Comparison of ENCODE assay signal across 8 mouse cellular contexts in genomic region chr1:55052355-55052953, GRCm38 (mm10). TPM values are rescaled to one million over a fixed set of nuclear protein-coding genes. Genes with fewer than 3 reads are reported as not detected.
DNase-seq lines count a peak whose midpoint lies in the region; ATAC-seq lines count a peak whose summit lies in the region.

Coq10b (plus strand) TSS chr1:55052770.

- under 1% methylated on average over 46 of the region's 46 CpGs for WGBS in forebrain, embryonic 14.5 days
- under 1% methylated on average over 46 of the region's 46 CpGs for whole genome bisulfite sequencing in neural tube, embryonic 15.5 days

- H3K27me3 ChIP-seq in forebrain, embryonic 14.5 days (replicated peaks; ENCODE audit: control insufficient read depth, insufficient read depth, low read length): no peaks in the 10 kb centered on the region
- H3K27me3 ChIP-seq in neural tube, embryonic 15.5 days (replicated peaks): no peaks in the 10 kb centered on the region

- H3K4me2 ChIP-seq in forebrain, embryonic 14.5 days (ENCODE audit: low read length): peak within 1 kb of the TSS; percentile 85
- peak within 1 kb of the TSS; percentile 80 for H3K4me2 ChIP-seq in neural tube, embryonic 15.5 days

- H3K27ac ChIP-seq in forebrain, embryonic 14.5 days (ENCODE audit: low read depth, low read length): peak within 1 kb of the TSS; percentile 55
- peak within 1 kb of the TSS; percentile 87 for H3K27ac ChIP-seq in neural tube, embryonic 15.5 days (replicated peaks)

- DNase-seq in ES-CJ7 (ENCODE audit: low read depth, low spot score): peak; percentile 99
- peak; percentile 99 for DNase-seq in cerebellum, adult 11 months
- DNase-seq in forebrain, embryonic 14.5 days (ENCODE audit: low spot score): peak; percentile 99
- peak; percentile 98 to 99 for DNase-seq in heart, postnatal 14 days
- DNase-seq in layer of hippocampus, adult 11-12 months (ENCODE audit: low spot score): peak; percentile 99
- peak; percentile 99 for DNase-seq in lung, adult 18-20 months
- DNase-seq in testis, postnatal 14 days (ENCODE audit: low spot score): peak; percentile 98

- H3K9me3 ChIP-seq in forebrain, embryonic 14.5 days (replicated peaks; ENCODE audit: control insufficient read depth, low read length): no peaks in the 10 kb centered on the region
- H3K9me3 ChIP-seq in neural tube, embryonic 15.5 days (replicated peaks): no peaks in the 10 kb centered on the region

- no peaks in the 10 kb centered on the region for H3K36me3 ChIP-seq in forebrain, embryonic 14.5 days (ENCODE audit: control insufficient read depth, insufficient read depth, low read length)
- H3K36me3 ChIP-seq in neural tube, embryonic 15.5 days: no peaks in the 10 kb centered on the region

- peaks cover 8% of the 10 kb centered on the region for H3K4me1 ChIP-seq in forebrain, embryonic 14.5 days (ENCODE audit: control insufficient read depth, insufficient read depth, low read length)
- H3K4me1 ChIP-seq in neural tube, embryonic 15.5 days: peaks cover 14% of the 10 kb centered on the region

- intact Hi-C loops in heart, postnatal 14 days (cut with DNase I): loop anchor here (1.0 to 2.0 kb wide), 2 partner anchors 25 to 34 kb away; partner anchors contain the start of gene Sf3b1

- ATAC-seq in forebrain, embryonic 14.5 days: peak; percentile 100
- peak; percentile 100 for ATAC-seq in neural tube, embryonic 15.5 days (ENCODE audit: low FRiP score)

- peak within 1 kb of the TSS; percentile 86 for H3K4me3 ChIP-seq in forebrain, embryonic 14.5 days (ENCODE audit: low read depth, low read length)
- H3K4me3 ChIP-seq in neural tube, embryonic 15.5 days (replicated peaks): peak within 1 kb of the TSS; percentile 86

- peak within 1 kb of the TSS; percentile 73 for H3K9ac ChIP-seq in forebrain, embryonic 14.5 days (ENCODE audit: low read length)
- H3K9ac ChIP-seq in neural tube, embryonic 15.5 days (replicated peaks): peak within 1 kb of the TSS; percentile 70

RNA-seq across cellular contexts. Expression of gene Coq10b, which starts in this region (rescaled TPM):
- polyA plus RNA-seq in forebrain, embryonic 14.5 days (2014; fragmentation: Nextera tagmentation; extraction: Ambion mirVana): 39.5 and 44.1 TPM in 2 replicates
- 10 to 100 TPM; 47.3 to 61.7 TPM for total RNA-seq in heart, postnatal 14 days (2021)
- 24.4 and 28.4 TPM in 2 replicates for polyA plus RNA-seq in neural tube, embryonic 15.5 days (2015; fragmentation: Nextera tagmentation; extraction: Ambion mirVana)

Comparison
In these comparisons a context has a peak if more than half of its experiments do, and no peak if none do; other contexts are left out.
1. Peak in every context shown above with its lines: DNase-seq, ATAC-seq, H3K4me3 ChIP-seq and H3K27ac ChIP-seq.